Mouse (Mus musculus) kidney, embryonic 14.5 days (tissue): ENCODE measurements around the gene Mto1. TPM values are rescaled to one million over a fixed set of nuclear protein-coding genes. Genes with fewer than 3 reads are reported as not detected.
"Not testable (repeated sequence)": the region's sequence is repeated elsewhere in the genome, so short reads cannot be mapped to it uniquely, and the experiment has no call there.

Experiments
- ATAC-seq: fragments of 200-750 bp; cut with Nextera tagmentation; 2 replicates; pipeline ENCODE4 v1.8.0; 2017; ENCODE audit warnings: moderate number of reproducible peaks, mild to moderate bottlenecking, moderate TSS enrichment, moderate library complexity; ENCODE audit not compliant: low FRiP score, low TSS enrichment
- H3K27ac ChIP-seq: fragments of 300-500 bp; sonication (generic); 2 replicates; pipeline ENCODE4 v1.5.1; 2014; ENCODE audit warnings: low read depth, mild to moderate bottlenecking, low read length, moderate library complexity, mixed read lengths
- H3K27me3 ChIP-seq: fragments of 300-500 bp; sonication (generic); 2 replicates; pipeline ENCODE4 v1.6.1; 2014; ENCODE audit warnings: mild to moderate bottlenecking, low read length; ENCODE audit not compliant: control insufficient read depth, insufficient read depth
- H3K36me3 ChIP-seq: fragments of 300-500 bp; sonication (generic); 2 replicates; pipeline ENCODE4 v1.6.1; 2014; ENCODE audit warnings: low read length, mixed read lengths; ENCODE audit not compliant: control insufficient read depth, insufficient read depth
- H3K4me1 ChIP-seq: fragments of 300-500 bp; sonication (generic); 2 replicates; pipeline ENCODE4 v1.6.1; 2014; ENCODE audit warnings: low read length, mixed read lengths; ENCODE audit not compliant: control insufficient read depth, insufficient read depth
- H3K4me2 ChIP-seq: fragments of 300-500 bp; sonication (generic); replicated peaks from 2 replicates; pipeline ENCODE4 v1.6.1; 2014; ENCODE audit warnings: low read depth, mild to moderate bottlenecking, low read length
- H3K4me3 ChIP-seq: fragments of 300-500 bp; sonication (generic); 2 replicates; pipeline ENCODE4 v1.5.1; 2014; ENCODE audit warnings: mild to moderate bottlenecking, low read length
- H3K9ac ChIP-seq: fragments of 300-500 bp; sonication (generic); 2 replicates; pipeline ENCODE4 v1.6.1; 2014; ENCODE audit warnings: low read depth, mild to moderate bottlenecking, low read length, moderate library complexity
- H3K9me3 ChIP-seq: fragments of 300-500 bp; sonication (generic); 2 replicates; pipeline ENCODE4 v1.6.1; 2016; ENCODE audit warnings: low read length; ENCODE audit not compliant: control insufficient read depth
- WGBS: fragments of 180-500 bp; shearing (Covaris S2); extraction: QIAGEN DNeasy Blood & Tissue Kit; methylation state at CpG from one replicate; pipeline ENCODE4 v1.1.7; 2014; 5-methylcytosine and 5-hydroxymethylcytosine counted together
- polyA plus RNA-seq: library from polyadenylated mRNA; unstranded; fragments of >200 nt; fragmentation: Nextera tagmentation; extraction: Ambion mirVana; gene quantifications from 2 replicates; pipeline ENCODE4 v1.2.1, GENCODE M21; 2014

Mto1 gene
- polyA plus RNA-seq, 1 experiment from 2014 or later: 29.3 TPM

GRCm38 (mm10) chr9:78506722-78507077 lies 58.7 kb downstream of the Mto1 start:
- no peak overlapping the region for H3K4me2 ChIP-seq
- no peak overlapping the region for H3K4me3 ChIP-seq
- no peaks in the 10 kb centered on the region for H3K36me3 ChIP-seq
- whole genome bisulfite sequencing: 85% methylated on average over 7 of the region's 7 CpGs
- no peak for ATAC-seq
- peaks cover 11% of the 10 kb centered on the region; the same call in 1 of the 2 replicates for H3K4me1 ChIP-seq
- H3K27ac ChIP-seq: no peak overlapping the region
- H3K9me3 ChIP-seq: no peaks in the 10 kb centered on the region
- no peaks in the 10 kb centered on the region for H3K27me3 ChIP-seq
- no peak overlapping the region for H3K9ac ChIP-seq

- H3K9me3 ChIP-seq: no peaks in the 10 kb centered on the region
- no peaks in the 10 kb centered on the region for H3K36me3 ChIP-seq
- H3K27me3 ChIP-seq: no peaks in the 10 kb centered on the region
- H3K4me3 ChIP-seq: no peak overlapping the region
- H3K27ac ChIP-seq: no peak overlapping the region
- WGBS: 86% methylated on average over 16 of the region's 16 CpGs
- ATAC-seq: no peak
- no peak overlapping the region for H3K9ac ChIP-seq
- H3K4me1 ChIP-seq: peaks cover 5% of the 10 kb centered on the region; the same call in 1 of the 2 replicates
- H3K4me2 ChIP-seq: no peak overlapping the region
Measured at GRCm38 (mm10) chr9:78508106-78508786, 60.2 kb downstream of the Mto1 start.

DNA sequence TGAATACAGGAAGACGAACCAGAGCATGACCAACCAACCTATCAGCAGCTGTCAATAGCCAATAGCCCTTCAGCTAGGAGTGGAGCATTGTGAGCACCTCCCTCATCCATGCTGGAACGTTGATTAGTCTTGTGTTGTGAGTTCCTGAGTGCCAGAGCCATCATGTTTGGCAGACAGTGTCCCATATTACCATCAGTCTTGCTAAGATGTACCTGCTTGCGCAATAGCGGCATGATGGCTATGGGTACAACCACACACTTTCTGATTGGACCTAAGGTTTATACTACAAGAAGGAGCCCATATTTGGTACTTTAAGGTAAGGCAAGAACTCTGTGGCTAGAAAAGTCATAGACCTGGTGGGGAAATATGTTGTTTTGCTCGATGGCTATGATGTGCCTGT lies 63.7 kb downstream of the Mto1 start:
- no peak overlapping the region for H3K27ac ChIP-seq
- no peak overlapping the region for H3K4me2 ChIP-seq
- H3K4me1 ChIP-seq: no peaks in the 10 kb centered on the region
- H3K36me3 ChIP-seq: no peaks in the 10 kb centered on the region
- no peak for ATAC-seq
- no peaks in the 10 kb centered on the region for H3K27me3 ChIP-seq
- H3K9me3 ChIP-seq: no peaks in the 10 kb centered on the region
- no peak overlapping the region for H3K9ac ChIP-seq
- 90% methylated on average over 5 of the region's 5 CpGs for WGBS
- H3K4me3 ChIP-seq: no peak overlapping the region

DNA sequence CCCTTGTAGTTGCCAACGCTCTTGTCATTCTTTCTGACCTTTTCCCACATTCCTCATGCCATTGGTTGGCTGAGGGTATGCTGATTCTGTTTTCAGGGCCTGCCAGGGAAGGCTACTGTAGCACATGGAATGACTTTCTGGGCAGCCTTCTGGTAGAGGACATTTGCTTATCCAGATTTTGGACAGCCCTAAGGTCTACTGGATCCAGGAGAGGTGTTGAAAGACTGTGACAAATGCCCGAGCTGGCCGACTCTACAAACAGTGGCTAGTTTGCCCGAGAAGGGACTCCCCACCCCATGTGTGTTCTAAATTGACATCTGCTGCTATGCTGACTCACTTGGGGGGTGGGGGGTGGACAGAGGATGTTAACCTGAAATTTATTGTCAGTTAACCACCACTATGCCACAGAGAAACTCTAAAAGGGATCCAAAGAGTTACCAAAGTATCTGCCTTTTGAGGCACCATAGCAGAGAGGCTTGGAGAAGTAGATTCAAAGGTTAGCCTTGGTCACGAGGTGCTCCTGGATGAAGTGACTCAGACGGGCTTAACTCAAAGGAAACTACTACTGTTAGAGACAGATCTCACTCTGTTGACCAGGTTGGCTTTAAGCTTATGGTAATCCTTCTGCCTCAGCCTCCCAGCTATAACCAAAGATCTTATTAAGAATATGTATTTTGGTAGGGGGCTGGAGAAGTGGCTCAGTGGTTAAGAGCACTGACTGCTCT lies 65.9 kb downstream of the Mto1 start:
- Histone ChIP-seq H3K36me3 (no peaks in the 10 kb centered on the region), H3K4me2 (no peak overlapping the region), H3K4me3 (no peak overlapping the region), H3K4me1 (no peaks in the 10 kb centered on the region), H3K9me3 (no peaks in the 10 kb centered on the region), H3K27ac (no peak overlapping the region), H3K27me3 (no peaks in the 10 kb centered on the region), H3K9ac (no peak overlapping the region)
- WGBS: 63% methylated on average over 6 of the region's 6 CpGs
- no peak for ATAC-seq

- H3K36me3 ChIP-seq: no peaks in the 10 kb centered on the region
- no peak for ATAC-seq
- H3K9ac ChIP-seq: no peak overlapping the region
- 86% methylated on average over 4 of the region's 4 CpGs for WGBS
- no peak overlapping the region for H3K4me3 ChIP-seq
- no peaks in the 10 kb centered on the region; the same call in 1 of the 2 replicates for H3K4me1 ChIP-seq
- no peak overlapping the region for H3K4me2 ChIP-seq
- no peak overlapping the region for H3K27ac ChIP-seq
- H3K27me3 ChIP-seq: no peaks in the 10 kb centered on the region
- no peaks in the 10 kb centered on the region for H3K9me3 ChIP-seq
Measured at GRCm38 (mm10) chr9:78514681-78515080, 66.7 kb downstream of the Mto1 start.

DNA sequence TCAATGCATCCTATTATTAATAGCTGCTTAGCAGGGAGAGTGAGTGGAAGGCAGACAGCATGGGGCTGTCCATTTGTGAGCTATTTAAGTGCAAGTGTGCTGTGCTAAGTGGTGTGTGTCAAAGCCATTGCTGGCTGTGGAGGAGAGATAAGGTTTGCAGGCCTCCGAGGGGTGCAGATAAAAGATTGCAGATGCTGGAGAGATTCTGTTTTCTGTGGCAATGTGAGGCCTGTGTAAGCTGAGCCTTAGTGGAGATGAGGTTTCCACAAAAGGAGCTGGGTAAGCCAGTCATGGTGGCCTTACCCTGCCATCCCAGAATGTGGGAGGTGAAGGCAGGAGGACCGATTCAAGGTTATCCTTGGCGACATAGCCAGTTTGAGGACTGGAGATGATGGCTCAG lies 68.1 kb downstream of the Mto1 start:
- no peak for ATAC-seq
- no peaks in the 10 kb centered on the region for H3K27me3 ChIP-seq
- WGBS: 48% methylated on average over 3 of the region's 3 CpGs
- no peak overlapping the region for H3K4me2 ChIP-seq
- no peaks in the 10 kb centered on the region for H3K9me3 ChIP-seq
- H3K4me1 ChIP-seq: no peaks in the 10 kb centered on the region; the same call in 1 of the 2 replicates
- H3K27ac ChIP-seq: no peak overlapping the region
- no peaks in the 10 kb centered on the region for H3K36me3 ChIP-seq
- H3K4me3 ChIP-seq: no peak overlapping the region
- no peak overlapping the region for H3K9ac ChIP-seq

GRCm38 (mm10) chr9:78517237-78517636 lies 69.2 kb downstream of the Mto1 start:
- H3K9ac ChIP-seq, ATAC-seq, H3K4me2 ChIP-seq, H3K9me3 ChIP-seq, H3K27me3 ChIP-seq, H3K4me1 ChIP-seq, H3K36me3 ChIP-seq, H3K4me3 ChIP-seq, H3K27ac ChIP-seq: not testable (repeated sequence)
- 81% methylated on average over 3 of the region's 3 CpGs for WGBS

DNA sequence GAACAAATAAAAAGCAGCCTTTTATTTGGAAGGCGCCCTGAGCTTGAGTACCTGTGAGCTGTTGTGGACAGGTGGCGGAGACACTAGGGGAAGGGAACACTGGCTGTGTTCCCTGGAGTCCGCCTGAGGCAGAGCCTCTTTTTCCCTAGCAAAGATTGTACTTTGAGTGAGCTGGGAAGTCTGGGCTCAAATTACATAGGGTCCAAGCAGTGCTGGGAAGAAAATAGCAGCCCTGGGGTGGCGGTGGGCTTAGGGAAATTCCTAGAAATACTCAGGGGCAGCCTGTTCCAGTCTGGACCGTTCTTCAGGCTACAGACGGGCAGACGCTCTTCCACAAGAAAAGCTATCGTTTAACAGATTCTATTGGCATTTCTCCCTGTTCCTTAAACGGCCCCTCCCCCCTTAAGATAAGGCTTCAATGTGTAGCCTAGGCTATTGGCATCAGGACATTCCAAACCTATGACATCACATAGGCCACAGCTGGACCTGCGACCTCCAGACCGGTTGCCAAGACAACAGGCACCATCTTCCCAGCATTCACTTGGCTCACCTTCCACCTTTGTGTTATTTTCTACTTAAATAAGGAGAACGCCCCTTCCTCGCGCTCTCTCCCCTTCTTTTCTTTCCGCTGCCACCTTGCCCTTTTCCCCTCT lies 72.2 kb downstream of the Mto1 start:
- peak overlapping the region; percentile 84 for H3K4me2 ChIP-seq
- H3K4me3 ChIP-seq: peak overlapping the region; percentile 42
- H3K9me3 ChIP-seq: no peaks in the 10 kb centered on the region
- peak overlapping the region; percentile 61 for H3K9ac ChIP-seq
- peak overlapping the region; percentile 45 for H3K27ac ChIP-seq
- ATAC-seq: peak; percentile 88
- H3K36me3 ChIP-seq: no peaks in the 10 kb centered on the region
- H3K27me3 ChIP-seq: no peaks in the 10 kb centered on the region
- 5% methylated on average over 15 of the region's 15 CpGs for WGBS
- no peaks in the 10 kb centered on the region; the same call in 1 of the 2 replicates for H3K4me1 ChIP-seq
